Mouse (Mus musculus): ENCODE measurements around the gene Cd9.

DNA sequence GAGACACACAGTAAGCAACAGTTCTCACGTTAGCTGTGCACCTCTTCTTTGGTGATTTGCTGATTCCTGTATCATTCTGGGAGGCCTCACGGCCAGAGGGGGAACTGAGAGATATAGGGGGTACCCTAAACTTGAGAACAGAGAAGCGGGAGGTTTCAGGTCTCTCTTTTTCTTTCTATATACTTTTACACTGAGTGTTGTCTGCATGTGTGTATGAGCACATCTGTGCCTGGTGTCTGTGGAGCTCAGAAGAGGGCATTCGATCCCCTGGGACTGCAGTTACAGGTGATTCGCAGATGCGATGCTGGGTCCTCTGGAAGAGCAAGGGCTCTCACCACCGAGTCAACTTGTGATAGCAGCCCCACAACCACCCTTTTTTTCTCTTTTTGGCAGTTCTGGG, 33.3 kb downstream of the Cd9 start:
- TF ChIP-seq CTCF (IDR thresholded peaks at IDR 0.05; ENCODE audit: low read depth), result no peak
- no peak for TF ChIP-seq EP300 (IDR thresholded peaks at IDR 0.05; ENCODE audit: low read depth)

All from liver, postnatal 0 days (tissue).